Mouse (Mus musculus) hindbrain, embryonic 15.5 days (tissue): Measurements from ENCODE around the gene Plekhh2. TPM values are rescaled to one million over a fixed set of nuclear protein-coding genes. Genes with fewer than 3 reads are reported as not detected.

Experiments
- ATAC-seq: fragments of 200-750 bp; cut with Nextera tagmentation; 2 replicates; pipeline ENCODE4 v1.8.0; 2017; ENCODE audit warnings: low read depth, moderate number of reproducible peaks, moderate TSS enrichment; ENCODE audit not compliant: low FRiP score
- H3K27ac ChIP-seq: fragments of 300-500 bp; sonication (generic); replicated peaks from 2 replicates; pipeline ENCODE4 v1.5.1; 2015; ENCODE audit warnings: mild to moderate bottlenecking, inconsistent platforms
- H3K27me3 ChIP-seq: fragments of 300-500 bp; sonication (generic); 2 replicates; pipeline ENCODE4 v1.6.1; 2015; ENCODE audit warnings: control low read depth, inconsistent platforms
- H3K36me3 ChIP-seq: fragments of 300-500 bp; sonication (generic); 2 replicates; pipeline ENCODE4 v1.6.1; 2015; ENCODE audit warnings: control low read depth, inconsistent platforms
- H3K4me1 ChIP-seq: fragments of 300-500 bp; sonication (generic); replicated peaks from 2 replicates; pipeline ENCODE4 v1.6.1; 2015; ENCODE audit warnings: control low read depth, inconsistent platforms
- H3K4me2 ChIP-seq: fragments of 300-500 bp; sonication (generic); 2 replicates; pipeline ENCODE4 v1.6.1; 2015; ENCODE audit warnings: moderate library complexity, mild to moderate bottlenecking, inconsistent platforms
- H3K4me3 ChIP-seq: fragments of 300-500 bp; sonication (generic); 2 replicates; pipeline ENCODE4 v1.5.1; 2015; ENCODE audit warnings: mild to moderate bottlenecking, inconsistent platforms
- H3K9ac ChIP-seq: fragments of 300-500 bp; sonication (generic); 2 replicates; pipeline ENCODE4 v1.6.1; 2015; ENCODE audit warnings: inconsistent platforms
- H3K9me3 ChIP-seq: fragments of 300-500 bp; sonication (generic); 2 replicates; pipeline ENCODE4 v1.6.1; 2016; ENCODE audit warnings: control low read depth, inconsistent platforms
- WGBS: fragments of 180-500 bp; shearing (Covaris S2); methylation state at CpG from one replicate; pipeline ENCODE4 v1.1.7; 2015; 5-methylcytosine and 5-hydroxymethylcytosine counted together
- polyA plus RNA-seq: library from polyadenylated mRNA; unstranded; fragments of >200 nt; fragmentation: Nextera tagmentation; extraction: Ambion mirVana; gene quantifications from 2 replicates; pipeline ENCODE4 v1.2.1, GENCODE M21; 2015

Gene Plekhh2
- polyA plus RNA-seq, 1 experiment from 2014 or later, result 2.3 TPM

DNA sequence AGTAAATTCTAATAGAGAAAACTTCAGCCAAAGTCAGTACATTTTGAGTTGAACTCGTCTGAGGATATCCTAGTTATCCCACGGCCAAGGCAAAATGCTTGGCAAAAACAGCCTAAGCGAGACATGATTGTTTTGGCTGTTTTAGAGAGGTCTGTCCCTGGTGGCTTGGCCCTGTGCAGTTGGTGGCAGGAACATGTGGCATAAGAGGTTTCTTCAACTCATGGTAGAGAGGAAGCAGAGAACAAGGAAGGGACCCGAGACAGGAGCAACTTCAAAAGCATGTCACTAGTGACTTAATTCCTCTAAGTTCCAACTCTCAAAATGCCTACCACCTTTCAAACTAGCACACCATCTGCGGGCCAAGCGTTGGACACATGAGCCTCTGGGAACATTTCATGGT is 108.9 kb downstream of the Plekhh2 start:
- no peaks in the 10 kb centered on the region for H3K9me3 ChIP-seq
- no peak for ATAC-seq
- WGBS, result 91% methylated on average over 6 of the region's 6 CpGs
- H3K27me3 ChIP-seq, result no peaks in the 10 kb centered on the region
- no peak overlapping the region for H3K4me2 ChIP-seq
- H3K27ac ChIP-seq, result no peak overlapping the region
- no peak overlapping the region for H3K4me3 ChIP-seq
- no peaks in the 10 kb centered on the region for H3K4me1 ChIP-seq
- H3K36me3 ChIP-seq, result no peaks in the 10 kb centered on the region
- no peak overlapping the region for H3K9ac ChIP-seq

DNA sequence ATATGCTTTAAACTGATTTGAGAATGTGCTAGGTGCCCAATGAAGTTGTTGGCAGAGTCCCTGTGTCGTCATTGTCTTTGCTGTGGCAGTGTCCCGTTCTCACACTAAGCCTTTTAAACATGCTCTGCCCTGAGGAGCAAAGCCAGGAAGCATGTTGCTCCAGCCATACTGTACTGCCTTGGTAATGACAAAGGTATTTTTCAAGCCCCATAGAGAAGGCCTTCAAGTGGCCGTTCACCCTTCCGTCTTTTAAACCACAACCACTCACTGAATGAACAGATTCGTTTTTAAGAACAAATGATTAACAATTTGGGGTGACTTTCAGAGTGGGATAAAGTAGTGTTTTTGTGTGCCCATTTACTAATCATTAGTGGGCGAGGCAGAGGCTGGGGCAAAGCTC is 109.5 kb downstream of the Plekhh2 start:
- no peaks in the 10 kb centered on the region for H3K9me3 ChIP-seq
- H3K36me3 ChIP-seq, result no peaks in the 10 kb centered on the region
- no peak overlapping the region for H3K4me2 ChIP-seq
- H3K4me1 ChIP-seq, result no peaks in the 10 kb centered on the region
- H3K9ac ChIP-seq, result no peak overlapping the region
- WGBS, result 85% methylated on average over 6 of the region's 6 CpGs
- no peak overlapping the region for H3K4me3 ChIP-seq
- H3K27ac ChIP-seq, result no peak overlapping the region
- ATAC-seq, result no peak
- no peaks in the 10 kb centered on the region for H3K27me3 ChIP-seq

DNA sequence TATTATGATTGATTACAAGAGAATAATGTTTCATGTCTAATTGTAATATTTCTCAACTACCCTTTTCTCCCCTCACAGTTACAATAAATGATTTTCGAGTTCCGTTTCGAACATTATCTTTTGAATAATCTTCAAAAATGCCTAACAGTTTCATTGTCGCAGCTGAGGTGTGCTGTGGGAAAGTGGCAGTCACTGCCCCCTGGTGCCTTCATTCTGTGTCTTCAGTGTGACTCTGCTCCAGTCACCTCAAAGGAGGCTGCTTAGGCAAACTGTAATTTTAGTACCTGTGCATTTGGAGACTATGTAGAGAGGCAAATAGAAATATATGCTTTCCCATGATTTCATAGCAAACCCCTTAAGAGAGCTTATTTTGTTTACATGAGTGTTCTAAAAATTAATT is 110.3 kb downstream of the Plekhh2 start:
- no peak for ATAC-seq
- no peak overlapping the region for H3K27ac ChIP-seq
- H3K4me2 ChIP-seq, result no peak overlapping the region
- H3K9ac ChIP-seq, result no peak overlapping the region
- no peak overlapping the region for H3K4me3 ChIP-seq
- H3K4me1 ChIP-seq, result peaks cover 6% of the 10 kb centered on the region
- no peaks in the 10 kb centered on the region for H3K27me3 ChIP-seq
- WGBS, result 84% methylated on average over 4 of the region's 4 CpGs
- H3K9me3 ChIP-seq, result no peaks in the 10 kb centered on the region
- H3K36me3 ChIP-seq, result no peaks in the 10 kb centered on the region

DNA sequence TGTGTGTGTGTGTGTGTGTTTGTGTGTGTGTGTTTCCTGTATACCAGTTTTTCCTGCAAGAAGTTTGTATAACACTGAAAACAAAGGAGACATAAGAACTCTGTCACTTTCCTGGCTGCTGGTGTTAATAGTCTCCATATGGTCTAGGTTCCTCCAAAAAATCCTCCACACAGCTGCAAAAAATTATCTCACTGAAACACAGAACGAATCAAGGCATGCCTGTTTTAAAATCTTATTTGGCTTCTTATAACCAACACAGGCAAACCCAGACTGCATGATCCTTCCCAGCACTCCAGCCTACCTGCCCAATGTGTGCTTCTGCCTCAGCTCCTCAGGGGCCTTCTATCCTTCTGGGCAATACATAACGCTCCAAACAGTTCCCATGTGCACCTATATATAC is 111.2 kb downstream of the Plekhh2 start:
- Histone ChIP-seq H3K4me2 (no peak overlapping the region), H3K9me3 (no peaks in the 10 kb centered on the region), H3K36me3 (no peaks in the 10 kb centered on the region), H3K27ac (no peak overlapping the region), H3K4me1 (peaks cover 14% of the 10 kb centered on the region), H3K4me3 (no peak overlapping the region), H3K9ac (no peak overlapping the region), H3K27me3 (no peaks in the 10 kb centered on the region)
- no peak for ATAC-seq
- 76% methylated on average over 2 of the region's 2 CpGs for WGBS

DNA sequence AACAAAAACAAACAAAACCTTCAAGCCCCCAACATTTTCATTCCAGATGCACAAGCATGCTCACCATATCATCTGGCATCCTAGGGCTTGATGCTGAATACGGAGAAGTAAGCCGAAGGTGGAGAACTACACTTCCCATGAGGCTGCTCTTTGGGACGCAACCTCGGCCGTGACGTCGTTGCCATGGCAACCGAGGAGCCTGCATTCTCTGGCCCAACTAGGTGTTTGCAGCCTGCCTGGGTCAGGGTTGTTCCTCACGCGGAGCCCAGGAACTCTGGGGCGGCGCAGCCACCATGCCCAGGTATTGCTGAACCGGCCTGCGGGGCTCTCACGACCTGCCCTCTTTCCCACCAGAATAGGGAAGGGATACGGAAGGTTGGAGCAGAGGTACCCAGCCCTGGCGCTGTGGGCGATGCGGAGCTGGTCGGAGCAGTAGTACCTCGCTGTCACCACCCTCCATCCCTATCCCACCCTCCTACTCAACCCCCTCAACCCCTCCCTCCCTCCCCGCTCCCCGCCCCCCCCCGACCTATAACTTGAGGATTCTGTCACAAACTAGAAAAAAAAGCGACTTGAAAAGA is 114.7 kb downstream of the Plekhh2 start, which contains the start of gene Dync2li1:
Gene Dync2li1 (plus strand): TSS at position 221 of the 581 bp plus-strand sequence.
- peaks cover 14% of the 10 kb centered on the region for H3K4me1 ChIP-seq
- no peaks in the 10 kb centered on the region for H3K9me3 ChIP-seq
- peak within 1 kb of the TSS; percentile 76 for H3K4me3 ChIP-seq
- under 1% methylated on average over 20 of the region's 25 CpGs for WGBS
- no peaks in the 10 kb centered on the region for H3K27me3 ChIP-seq
- ATAC-seq, result peak; percentile 98
- peak within 1 kb of the TSS; percentile 67 for H3K9ac ChIP-seq
- H3K36me3 ChIP-seq, result no peaks in the 10 kb centered on the region
- peak within 1 kb of the TSS; percentile 85 for H3K27ac ChIP-seq
- H3K4me2 ChIP-seq, result peak within 1 kb of the TSS; percentile 72

DNA sequence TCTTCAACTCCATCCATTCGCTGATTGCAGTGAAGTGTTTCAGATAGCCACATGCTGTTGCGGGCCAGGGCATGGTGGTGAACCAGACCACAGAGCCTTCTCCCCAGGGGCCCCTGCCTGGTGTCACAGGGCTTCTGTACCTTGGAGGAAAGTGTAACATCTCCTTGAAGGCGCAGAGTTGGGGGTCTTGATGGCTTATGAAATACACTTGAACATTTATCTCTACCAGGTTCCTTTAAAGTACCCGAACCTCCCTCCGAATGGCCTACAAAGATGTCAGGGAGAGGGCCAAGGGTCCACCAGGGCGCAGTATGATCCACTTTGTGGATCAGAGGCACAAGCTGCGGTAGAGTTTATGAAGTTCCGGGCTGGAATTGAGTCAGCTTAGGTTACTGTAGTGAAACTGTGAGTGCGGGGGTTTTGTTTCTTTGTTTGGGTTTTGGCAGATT is 115.2 kb downstream of the Plekhh2 start:
- H3K4me1 ChIP-seq, result peaks cover 14% of the 10 kb centered on the region
- no peaks in the 10 kb centered on the region for H3K27me3 ChIP-seq
- H3K27ac ChIP-seq, result peak overlapping the region; percentile 85
- H3K9me3 ChIP-seq, result no peaks in the 10 kb centered on the region
- no peaks in the 10 kb centered on the region for H3K36me3 ChIP-seq
- peak overlapping the region; percentile 67; the same call in 1 of the 2 replicates for H3K9ac ChIP-seq
- peak; percentile 59; the same call in 1 of the 2 replicates for ATAC-seq
- H3K4me3 ChIP-seq, result peak overlapping the region; percentile 76
- 28% methylated on average over 9 of the region's 9 CpGs for WGBS
- H3K4me2 ChIP-seq, result peak overlapping the region; percentile 72

DNA sequence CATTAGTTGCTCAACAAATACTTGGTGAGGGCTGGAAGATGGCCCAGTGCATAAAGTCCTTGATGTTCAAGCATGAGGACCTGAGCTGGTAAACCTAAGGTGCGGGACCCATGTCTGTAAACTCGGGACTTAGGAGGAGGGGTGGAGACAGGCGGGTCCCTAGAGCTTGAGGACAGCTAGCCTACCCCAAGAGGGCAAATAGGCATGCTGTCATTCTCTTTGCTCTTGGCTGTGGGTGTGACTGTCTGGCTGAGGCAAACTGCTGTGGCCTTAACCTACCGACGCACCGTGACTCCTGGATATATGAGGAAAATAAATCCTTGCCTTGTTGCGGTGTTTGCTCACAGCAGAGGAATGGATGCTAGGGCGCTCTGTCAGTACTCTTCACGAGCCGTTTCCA is 116.0 kb downstream of the Plekhh2 start:
- H3K4me1 ChIP-seq, result peaks cover 14% of the 10 kb centered on the region
- no peaks in the 10 kb centered on the region for H3K9me3 ChIP-seq
- H3K27me3 ChIP-seq, result no peaks in the 10 kb centered on the region
- 92% methylated on average over 10 of the region's 10 CpGs for WGBS
- no peak overlapping the region for H3K9ac ChIP-seq
- no peak overlapping the region; the same call in 1 of the 2 replicates for H3K4me2 ChIP-seq
- H3K36me3 ChIP-seq, result no peaks in the 10 kb centered on the region
- no peak for ATAC-seq
- H3K4me3 ChIP-seq, result no peak overlapping the region
- H3K27ac ChIP-seq, result no peak overlapping the region

DNA sequence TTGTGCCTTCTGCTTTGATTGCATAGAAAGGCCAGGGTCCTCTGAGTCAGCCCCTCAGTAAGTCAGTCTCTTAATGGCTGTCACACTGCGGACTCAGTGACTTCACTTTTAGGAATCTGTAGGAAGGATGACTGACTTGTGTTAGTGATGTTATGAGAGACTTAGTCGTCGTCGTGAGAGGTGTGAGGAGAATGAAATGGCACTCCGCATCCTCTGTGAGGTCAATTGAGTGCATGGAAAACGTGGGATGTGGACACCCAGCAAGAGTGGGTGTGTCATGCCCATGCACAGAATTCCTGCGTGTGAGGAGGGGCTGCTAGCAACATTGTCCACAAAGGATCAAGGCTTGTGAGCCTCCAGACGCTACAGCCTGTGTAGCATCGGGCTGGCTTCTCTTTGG is 116.9 kb downstream of the Plekhh2 start:
- H3K36me3 ChIP-seq, result peaks cover 3% of the 10 kb centered on the region; the same call in 1 of the 2 replicates
- no peaks in the 10 kb centered on the region for H3K27me3 ChIP-seq
- H3K27ac ChIP-seq, result no peak overlapping the region
- WGBS, result 88% methylated on average over 9 of the region's 9 CpGs
- H3K9ac ChIP-seq, result no peak overlapping the region
- no peak for ATAC-seq
- H3K4me2 ChIP-seq, result no peak overlapping the region
- H3K9me3 ChIP-seq, result no peaks in the 10 kb centered on the region
- peaks cover 14% of the 10 kb centered on the region for H3K4me1 ChIP-seq
- H3K4me3 ChIP-seq, result no peak overlapping the region

DNA sequence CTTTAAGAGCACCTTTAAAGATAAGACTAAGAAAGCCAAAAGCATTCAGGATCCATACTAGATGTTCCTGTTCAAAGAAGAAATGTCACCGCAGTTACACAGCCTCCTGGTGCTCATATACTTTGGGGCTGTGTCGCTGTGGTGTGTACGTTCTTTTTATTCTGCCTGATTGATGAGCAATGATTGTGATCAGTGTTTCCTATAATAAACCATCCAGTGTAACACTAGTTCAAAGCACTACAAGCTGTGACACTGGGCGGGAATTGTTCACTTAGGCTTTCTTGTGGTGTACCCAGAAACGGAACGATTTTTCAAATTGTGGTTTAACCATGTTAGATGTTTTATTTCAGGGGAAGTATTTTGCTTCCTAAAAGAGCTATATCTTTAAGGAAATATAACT is 120.1 kb downstream of the Plekhh2 start:
- H3K9me3 ChIP-seq, result no peaks in the 10 kb centered on the region
- H3K4me3 ChIP-seq, result no peak overlapping the region
- 84% methylated on average over 6 of the region's 6 CpGs for WGBS
- H3K27ac ChIP-seq, result no peak overlapping the region
- peaks cover 10% of the 10 kb centered on the region for H3K4me1 ChIP-seq
- ATAC-seq, result no peak
- H3K4me2 ChIP-seq, result no peak overlapping the region
- H3K36me3 ChIP-seq, result peaks cover 3% of the 10 kb centered on the region; the same call in 1 of the 2 replicates
- no peak overlapping the region for H3K9ac ChIP-seq
- no peaks in the 10 kb centered on the region for H3K27me3 ChIP-seq

DNA sequence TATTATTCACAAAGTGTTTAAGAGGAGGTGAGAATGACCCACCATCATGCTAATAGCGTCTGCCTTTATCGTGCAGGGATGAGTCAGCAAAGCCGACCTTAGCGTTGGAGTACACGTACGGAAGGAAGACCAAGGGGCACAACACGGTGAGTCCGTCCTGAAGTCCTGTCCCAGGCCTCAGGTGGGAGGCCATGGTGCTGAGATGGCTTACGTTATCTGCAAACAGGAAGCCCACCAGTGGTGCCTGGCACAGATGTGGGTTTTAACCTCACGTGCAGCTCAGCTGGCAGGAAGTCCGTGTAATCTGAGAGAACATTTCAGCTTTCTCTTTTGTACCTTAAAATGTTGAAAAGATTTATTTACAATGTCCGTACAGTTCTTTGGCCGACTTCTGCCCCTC is 121.7 kb downstream of the Plekhh2 start:
- H3K4me2 ChIP-seq, result no peak overlapping the region
- H3K9me3 ChIP-seq, result no peaks in the 10 kb centered on the region
- no peaks in the 10 kb centered on the region for H3K4me1 ChIP-seq
- no peak overlapping the region for H3K27ac ChIP-seq
- no peak overlapping the region for H3K9ac ChIP-seq
- H3K27me3 ChIP-seq, result no peaks in the 10 kb centered on the region
- WGBS, result 88% methylated on average over 13 of the region's 13 CpGs
- H3K4me3 ChIP-seq, result no peak overlapping the region
- H3K36me3 ChIP-seq, result peaks cover 3% of the 10 kb centered on the region; the same call in 1 of the 2 replicates
- ATAC-seq, result no peak

DNA sequence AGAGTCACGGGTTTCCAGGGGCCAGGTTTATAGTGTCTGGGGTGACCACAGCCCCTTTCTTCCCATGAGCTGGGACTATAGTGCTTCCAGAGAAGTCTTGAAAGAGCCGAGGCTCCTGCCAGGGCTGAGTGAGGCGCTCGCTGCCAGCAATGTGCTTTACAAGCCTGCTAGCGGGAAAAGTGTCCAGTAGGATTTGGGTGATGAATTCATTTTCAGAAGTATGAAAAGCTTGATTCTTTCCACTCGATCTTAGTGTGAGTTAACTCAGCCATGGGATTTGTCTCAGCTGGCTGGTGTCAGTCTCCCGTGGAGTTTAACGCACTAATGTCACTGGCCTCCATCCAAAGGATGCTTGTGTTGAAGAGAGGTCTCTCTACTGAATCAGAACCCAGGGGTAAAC is 124.6 kb downstream of the Plekhh2 start:
- H3K4me2 ChIP-seq, result no peak overlapping the region
- ATAC-seq, result no peak
- no peaks in the 10 kb centered on the region for H3K9me3 ChIP-seq
- H3K27me3 ChIP-seq, result no peaks in the 10 kb centered on the region
- H3K9ac ChIP-seq, result no peak overlapping the region
- no peak overlapping the region for H3K27ac ChIP-seq
- no peaks in the 10 kb centered on the region for H3K4me1 ChIP-seq
- WGBS, result 56% methylated on average over 8 of the region's 8 CpGs
- no peak overlapping the region for H3K4me3 ChIP-seq
- peaks cover 3% of the 10 kb centered on the region; the same call in 1 of the 2 replicates for H3K36me3 ChIP-seq

DNA sequence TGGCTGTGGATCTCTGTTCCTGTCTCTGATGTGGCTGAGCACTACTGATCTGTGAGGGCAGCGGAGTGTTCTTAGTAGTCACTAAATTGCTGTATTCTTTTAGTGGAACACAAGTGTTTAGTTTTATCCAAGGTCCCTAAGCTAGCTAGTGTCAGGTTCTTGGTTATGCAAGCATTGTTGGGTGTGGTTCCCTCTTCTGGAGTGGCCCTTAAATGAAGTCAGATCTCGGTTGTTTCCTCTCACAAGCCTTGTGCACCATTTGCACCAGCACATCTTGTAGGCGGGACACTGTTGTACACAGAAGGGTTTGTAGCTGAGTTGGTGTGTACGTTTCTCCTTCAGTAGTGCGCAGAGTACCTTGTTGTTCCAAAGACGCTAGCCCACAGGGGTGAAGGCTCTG is 126.3 kb downstream of the Plekhh2 start:
- no peak overlapping the region for H3K27ac ChIP-seq
- H3K4me2 ChIP-seq, result no peak overlapping the region
- H3K9me3 ChIP-seq, result no peaks in the 10 kb centered on the region
- H3K36me3 ChIP-seq, result peaks cover 3% of the 10 kb centered on the region; the same call in 1 of the 2 replicates
- H3K4me1 ChIP-seq, result no peaks in the 10 kb centered on the region
- no peak overlapping the region for H3K4me3 ChIP-seq
- WGBS, result 98% methylated on average over 6 of the region's 6 CpGs
- ATAC-seq, result no peak
- H3K27me3 ChIP-seq, result no peaks in the 10 kb centered on the region
- H3K9ac ChIP-seq, result no peak overlapping the region
